Comparison of ENCODE assay signal across 9 mouse cellular contexts in genomic region chr12:83633807-83634206, GRCm38 (mm10). TPM values are rescaled to one million over a fixed set of nuclear protein-coding genes. Genes with fewer than 3 reads are reported as not detected.
DNase-seq lines count a peak whose midpoint lies in the region; ATAC-seq and TF ChIP-seq lines count a peak whose summit lies in the region.
"Had no signal": no experiment of that assay in that cellular context is flagged by ENCODE, and none has a peak within 500 bp of the region (broad histone marks: within the 10 kb centered on the region; RNA-seq: fewer than 3 reads in every experiment).

No protein-coding gene starts in this region.

- TF ChIP-seq CTCF in stomach, postnatal 0 days (IDR thresholded peaks at IDR 0.05; ENCODE audit: low read depth) = no peak

- peaks cover 39% of the 10 kb centered on the region for H3K36me3 ChIP-seq in erythroblast, embryonic 14.5 days (ENCODE audit: control insufficient read depth)
- peaks cover 21% of the 10 kb centered on the region; the same call in 1 of the 2 replicates for H3K36me3 ChIP-seq in stomach, embryonic 14.5 days (ENCODE audit: control insufficient read depth, insufficient read depth, low read length)
- H3K36me3 ChIP-seq in stomach, postnatal 0 days (ENCODE audit: control insufficient read depth, insufficient read depth, low read length) = peaks cover 4% of the 10 kb centered on the region; the same call in 1 of the 2 replicates
- H3K36me3 ChIP-seq in liver, embryonic 12.5 days = peaks cover 35% of the 10 kb centered on the region

- H3K4me3 ChIP-seq in erythroblast, embryonic 14.5 days (replicated peaks) = peak overlapping the region; percentile 96
- H3K4me3 ChIP-seq in stomach, embryonic 14.5 days (ENCODE audit: low read depth, low read length) = peak overlapping the region; percentile 99; the same call in 1 of the 2 replicates
- no peak overlapping the region for H3K4me3 ChIP-seq in stomach, postnatal 0 days (ENCODE audit: low read depth, low read length)
- H3K4me3 ChIP-seq in liver, embryonic 12.5 days = peak overlapping the region; percentile 98

- WGBS in stomach, embryonic 14.5 days = 49% methylated on average over 2 of the region's 2 CpGs
- 25% methylated on average over 2 of the region's 2 CpGs for WGBS in stomach, postnatal 0 days
- WGBS in liver, embryonic 12.5 days (ENCODE audit: insufficient replicate concordance) = 39% methylated on average over 2 of the region's 2 CpGs

- H3K4me1 ChIP-seq in erythroblast, embryonic 14.5 days (ENCODE audit: control insufficient read depth) = peaks cover 23% of the 10 kb centered on the region
- H3K4me1 ChIP-seq in stomach, embryonic 14.5 days (ENCODE audit: control insufficient read depth, insufficient read depth, low read length) = peaks cover 6% of the 10 kb centered on the region; the same call in 1 of the 2 replicates
- no peaks in the 10 kb centered on the region for H3K4me1 ChIP-seq in stomach, postnatal 0 days (replicated peaks; ENCODE audit: control insufficient read depth, insufficient read depth)
- H3K4me1 ChIP-seq in liver, embryonic 12.5 days = peaks cover 24% of the 10 kb centered on the region

- ATAC-seq in erythroblast, adult 5-6 weeks (replicated peaks; ENCODE audit: low FRiP score, poor library complexity, severe bottlenecking) = no peak
- ATAC-seq in stomach, embryonic 14.5 days (ENCODE audit: insufficient number of reproducible peaks, insufficient read depth, low FRiP score, low read depth) = no peak
- ATAC-seq in stomach, postnatal 0 days (ENCODE audit: low FRiP score, low TSS enrichment) = no peak
- no peak for ATAC-seq in liver, embryonic 12.5 days

- no peak overlapping the region for H3K9ac ChIP-seq in stomach, embryonic 14.5 days (replicated peaks; ENCODE audit: low read depth, low read length)
- no peak overlapping the region for H3K9ac ChIP-seq in stomach, postnatal 0 days (ENCODE audit: low read length)
- peak overlapping the region; percentile 97 for H3K9ac ChIP-seq in liver, embryonic 12.5 days

- H3K27ac ChIP-seq in stomach, embryonic 14.5 days (ENCODE audit: low read length) = no peak overlapping the region
- no peak overlapping the region for H3K27ac ChIP-seq in stomach, postnatal 0 days (replicated peaks)
- H3K27ac ChIP-seq in liver, embryonic 12.5 days = no peak overlapping the region

- no peaks in the 10 kb centered on the region for H3K27me3 ChIP-seq in erythroblast, embryonic 14.5 days (ENCODE audit: control insufficient read depth)
- no peaks in the 10 kb centered on the region for H3K27me3 ChIP-seq in stomach, embryonic 14.5 days (ENCODE audit: control insufficient read depth, insufficient read depth, low read length)
- H3K27me3 ChIP-seq in stomach, postnatal 0 days (ENCODE audit: control insufficient read depth, insufficient read depth, low read length) = no peaks in the 10 kb centered on the region
- H3K27me3 ChIP-seq in liver, embryonic 12.5 days (replicated peaks) = no peaks in the 10 kb centered on the region

- TF ChIP-seq EP300 in stomach, postnatal 0 days (optimal IDR thresholded peaks at IDR 0.05) = no peak

- H3K4me2 ChIP-seq in stomach, embryonic 14.5 days (replicated peaks; ENCODE audit: low read depth, low read length) = peak overlapping the region; percentile 80
- H3K4me2 ChIP-seq in stomach, postnatal 0 days (replicated peaks; ENCODE audit: low read depth) = no peak overlapping the region
- peak overlapping the region; percentile 80 for H3K4me2 ChIP-seq in liver, embryonic 12.5 days

- no peaks in the 10 kb centered on the region for H3K9me3 ChIP-seq in erythroblast, embryonic 14.5 days (ENCODE audit: control insufficient read depth, low read length)
- H3K9me3 ChIP-seq in stomach, embryonic 14.5 days (ENCODE audit: control insufficient read depth, low read depth, low read length) = no peaks in the 10 kb centered on the region
- no peaks in the 10 kb centered on the region for H3K9me3 ChIP-seq in stomach, postnatal 0 days (ENCODE audit: control insufficient read depth, low read length)
- no peaks in the 10 kb centered on the region for H3K9me3 ChIP-seq in liver, embryonic 12.5 days (replicated peaks)

- no peak for DNase-seq in stomach, postnatal 0 days (ENCODE audit: low spot score)
- DNase-seq in spleen, adult 18-20 months = no peak
- DNase-seq in adrenal gland, adult 2 months = no peak
- no peak for DNase-seq in cerebellum, adult 9-10 months
- DNase-seq: gastrocnemius, postnatal 25 days had no signal

RNA-seq across cellular contexts. Expression of gene Rbm25, which starts 2.8 kb away (rescaled TPM):
- polyA plus RNA-seq in erythroblast, embryonic 14.5 days (2012) = 5.2 and 6.1 TPM in 2 replicates
- total RNA-seq in erythroblast, adult 5-6 weeks (2015; ENCODE audit: low replicate concordance) = 83.8 and 97.2 TPM in 2 replicates
- total RNA-seq in erythroblast, adult 5-6 weeks (2017; ENCODE audit: low replicate concordance) = 124 and 143 TPM in 2 replicates
- 258 and 285 TPM in 2 replicates for polyA plus RNA-seq in stomach, embryonic 14.5 days (2014; fragmentation: Nextera tagmentation; extraction: Ambion mirVana)
- polyA plus RNA-seq in stomach, postnatal 0 days (2015; fragmentation: Nextera tagmentation; extraction: Ambion mirVana) = 105 and 115 TPM in 2 replicates
- polyA plus RNA-seq in liver, embryonic 12.5 days (2016; fragmentation: Nextera tagmentation; extraction: Ambion mirVana) = 163 and 166 TPM in 2 replicates
- total RNA-seq in adrenal gland, adult 2 months (2021) = 100 to 1,000 TPM in 1 of 2 experiments, 10 to 100 TPM in 1; 76.6 to 102 TPM
- polyA plus RNA-seq in adrenal gland, adult 2 months (2012; rRNA removed) = 15.9 and 17.0 TPM in 2 replicates

RNA-seq across cellular contexts. Expression of gene Zfyve1, which starts 36.8 kb away (rescaled TPM):
- 0.66 and 1.0 TPM in 2 replicates for polyA plus RNA-seq in erythroblast, embryonic 14.5 days (2012)
- total RNA-seq in erythroblast, adult 5-6 weeks (2015; ENCODE audit: low replicate concordance) = 5.2 and 31.3 TPM in 2 replicates
- 28.3 and 29.8 TPM in 2 replicates for total RNA-seq in erythroblast, adult 5-6 weeks (2017; ENCODE audit: low replicate concordance)
- 15.9 and 17.5 TPM in 2 replicates for polyA plus RNA-seq in stomach, embryonic 14.5 days (2014; fragmentation: Nextera tagmentation; extraction: Ambion mirVana)
- 7.6 and 8.2 TPM in 2 replicates for polyA plus RNA-seq in stomach, postnatal 0 days (2015; fragmentation: Nextera tagmentation; extraction: Ambion mirVana)
- 8.2 and 9.1 TPM in 2 replicates for polyA plus RNA-seq in liver, embryonic 12.5 days (2016; fragmentation: Nextera tagmentation; extraction: Ambion mirVana)
- total RNA-seq in adrenal gland, adult 2 months (2021) = 10 to 100 TPM; 31.0 to 35.0 TPM
- 20.3 and 21.1 TPM in 2 replicates for polyA plus RNA-seq in adrenal gland, adult 2 months (2012; rRNA removed)

RNA-seq across cellular contexts. Expression of gene Psen1, which starts 54.1 kb away (rescaled TPM):
- polyA plus RNA-seq in erythroblast, embryonic 14.5 days (2012) = 0.53 and 0.65 TPM in 2 replicates
- 26.7 and 42.2 TPM in 2 replicates for total RNA-seq in erythroblast, adult 5-6 weeks (2015; ENCODE audit: low replicate concordance)
- total RNA-seq in erythroblast, adult 5-6 weeks (2017; ENCODE audit: low replicate concordance) = 22.0 and 24.4 TPM in 2 replicates
- 77.8 and 83.1 TPM in 2 replicates for polyA plus RNA-seq in stomach, embryonic 14.5 days (2014; fragmentation: Nextera tagmentation; extraction: Ambion mirVana)
- 64.7 and 67.2 TPM in 2 replicates for polyA plus RNA-seq in stomach, postnatal 0 days (2015; fragmentation: Nextera tagmentation; extraction: Ambion mirVana)
- polyA plus RNA-seq in liver, embryonic 12.5 days (2016; fragmentation: Nextera tagmentation; extraction: Ambion mirVana) = 32.2 and 33.0 TPM in 2 replicates
- 10 to 100 TPM; 64.4 to 97.6 TPM for total RNA-seq in adrenal gland, adult 2 months (2021)
- polyA plus RNA-seq in adrenal gland, adult 2 months (2012; rRNA removed) = 9.7 and 15.6 TPM in 2 replicates
